Mouse (Mus musculus): ENCODE data around the gene Zp1. TPM values are rescaled to one million over a fixed set of nuclear protein-coding genes. Genes with fewer than 3 reads are reported as not detected.

Zp1 gene
- total and polyA plus RNA-seq, 3 experiments: 0.26 TPM; not detected in 2

DNA sequence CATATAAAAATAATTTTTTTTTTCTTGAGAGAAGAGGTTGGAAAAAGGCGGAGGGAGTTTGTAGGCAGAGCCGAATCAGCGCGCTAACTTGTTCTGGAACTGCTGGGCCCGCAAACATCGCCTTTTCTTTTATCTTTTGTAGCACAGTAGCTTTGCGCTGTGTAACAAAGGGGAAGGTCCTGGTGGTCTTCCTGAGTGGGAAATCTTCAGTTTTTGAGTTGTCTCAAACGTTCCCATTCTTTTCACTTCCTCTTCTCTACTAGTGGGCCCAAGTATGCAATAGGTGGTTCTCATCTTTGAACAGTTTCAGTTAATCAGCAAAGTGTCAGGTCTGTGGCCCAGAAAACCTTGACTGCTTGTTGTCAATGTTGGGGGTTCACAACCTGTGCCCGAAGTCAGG lies 29.1 kb upstream of the Zp1 start:
- no peaks in the 10 kb centered on the region for H3K9me3 ChIP-seq (replicated peaks; ENCODE audit: low read length)
- in situ Hi-C loops (cut with MboI; ENCODE audit: low pct_ligation_motif_present, low pct_unique_long_range_greater_than_20kb, low sequenced_read_pairs): no loop called here
- TF ChIP-seq BHLHE40 (IDR thresholded peaks at IDR 0.05; ENCODE audit: low read depth, low read length) (no peak), ZNF384 (IDR thresholded peaks at IDR 0.05; ENCODE audit: low read depth, low read length) (0 out of 2 replicates have a peak, but pooled peaks have one; percentile 2), EP300 (IDR thresholded peaks at IDR 0.05; ENCODE audit: low read length) (0 out of 2 replicates have a peak, but pooled peaks have one; percentile 42), IRF4 (IDR thresholded peaks at IDR 0.05; ENCODE audit: low read depth, low read length) (peak; percentile 62)
- H3K27me3 ChIP-seq (replicated peaks): peaks cover 27% of the 10 kb centered on the region
- dilution Hi-C loops (cut with MboI; ENCODE audit: extremely low pct_ligation_motif_present, extremely low pct_unique_long_range_greater_than_20kb, low sequenced_read_pairs): no loop called here
- H3K4me2 ChIP-seq (ENCODE audit: insufficient read depth, low read depth, poor library complexity, severe bottlenecking): peak overlapping the region; percentile 79
- H3K4me3 ChIP-seq (replicated peaks in 1 of 3; ENCODE audit: low read depth in 2 of 3, low read length in 2 of 3, poor library complexity in 1 of 3): peak overlapping the region; percentile 31 to 76 (median 53)
- H3K36me3 ChIP-seq (replicated peaks in 1 of 2; ENCODE audit: control insufficient read depth in 1 of 2, insufficient read depth in 1 of 2, low read length in 1 of 2): peaks cover 7 to 26% of the 10 kb centered on the region in 2 experiments
- DNase-seq (ENCODE audit: extremely low read depth): peak; percentile 26
- H3K79me2 ChIP-seq (replicated peaks; ENCODE audit: control insufficient read depth, extremely low read depth, insufficient read depth, poor library complexity, severe bottlenecking): peaks cover 31% of the 10 kb centered on the region
- H3K4me1 ChIP-seq (ENCODE audit: control insufficient read depth in 1 of 2, insufficient read depth in 2 of 2): peaks cover 15 to 36% of the 10 kb centered on the region in 2 experiments
- no peak overlapping the region for H3K27ac ChIP-seq (ENCODE audit: insufficient read depth, low read depth)
- H3K9ac ChIP-seq (ENCODE audit: insufficient read depth, low read depth): peak overlapping the region; percentile 64

DNA sequence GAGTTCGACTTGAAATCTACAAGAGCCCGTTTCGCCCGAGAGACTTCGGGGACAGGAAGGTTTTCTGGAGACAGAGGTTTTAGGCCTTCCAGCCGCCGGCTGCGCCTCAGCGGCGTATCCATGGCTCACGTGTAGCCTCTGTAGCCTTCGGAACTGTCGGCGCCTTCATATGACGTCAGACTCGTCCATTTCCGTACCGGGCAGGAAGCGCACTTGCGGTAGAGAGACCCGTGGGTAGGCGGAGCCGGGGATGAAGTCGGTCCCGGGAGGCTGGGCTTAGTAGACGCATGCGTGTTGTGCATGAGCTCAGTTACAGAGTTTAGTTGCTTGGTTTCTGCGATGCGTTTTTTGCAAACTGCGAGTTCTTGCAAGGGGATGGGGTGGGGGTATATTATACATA lies 28.7 kb upstream of the Zp1 start, which contains the start of gene Ccdc86:
Ccdc86 (minus strand) TSS at position 155 of the 400 bp plus-strand sequence.
- dilution Hi-C loops (cut with MboI; ENCODE audit: extremely low pct_ligation_motif_present, extremely low pct_unique_long_range_greater_than_20kb, low sequenced_read_pairs): no loop called here
- H3K27ac ChIP-seq (ENCODE audit: insufficient read depth, low read depth): no peak within 1 kb of the TSS
- H3K4me2 ChIP-seq (ENCODE audit: insufficient read depth, low read depth, poor library complexity, severe bottlenecking): peak within 1 kb of the TSS; percentile 95
- in situ Hi-C loops (cut with MboI; ENCODE audit: low pct_ligation_motif_present, low pct_unique_long_range_greater_than_20kb, low sequenced_read_pairs): no loop called here
- peaks cover 20 to 40% of the 10 kb centered on the region in 2 experiments for H3K4me1 ChIP-seq (ENCODE audit: control insufficient read depth in 1 of 2, insufficient read depth in 2 of 2)
- H3K79me2 ChIP-seq (replicated peaks; ENCODE audit: control insufficient read depth, extremely low read depth, insufficient read depth, poor library complexity, severe bottlenecking): peaks cover 31% of the 10 kb centered on the region
- H3K9ac ChIP-seq (ENCODE audit: insufficient read depth, low read depth): peak within 1 kb of the TSS; percentile 64
- peak; percentile 99 for DNase-seq (ENCODE audit: extremely low read depth)
- peaks cover 12 to 31% of the 10 kb centered on the region in 2 experiments for H3K36me3 ChIP-seq (replicated peaks in 1 of 2; ENCODE audit: control insufficient read depth in 1 of 2, insufficient read depth in 1 of 2, low read length in 1 of 2)
- peaks cover 25% of the 10 kb centered on the region for H3K27me3 ChIP-seq (replicated peaks)
- H3K4me3 ChIP-seq (replicated peaks in 1 of 3; ENCODE audit: low read depth in 2 of 3, low read length in 2 of 3, poor library complexity in 1 of 3): peak within 1 kb of the TSS; percentile 76 to 91 (median 85)
- H3K9me3 ChIP-seq (replicated peaks; ENCODE audit: low read length): no peaks in the 10 kb centered on the region
- TF ChIP-seq MAFK (IDR thresholded peaks at IDR 0.05; ENCODE audit: insufficient replicate concordance, low read length): 0 out of 2 replicates have a peak, but pooled peaks have one; percentile 15
- TF ChIP-seq USF1 (IDR thresholded peaks at IDR 0.05; ENCODE audit: low read depth, low read length): peak; percentile 48; the same call in 1 of the 2 replicates
- TF ChIP-seq SMC3 (IDR thresholded peaks at IDR 0.05; ENCODE audit: low read depth, low read length): no peak
- TF ChIP-seq MAZ (IDR thresholded peaks at IDR 0.05; ENCODE audit: low read depth, low read length): no peak
- TF ChIP-seq POLR2AphosphoS2 (IDR thresholded peaks at IDR 0.05; ENCODE audit: low read depth, low read length): no peak
- TF ChIP-seq MEF2A (IDR thresholded peaks at IDR 0.05; ENCODE audit: borderline replicate concordance, low read depth, low read length): no peak
- peak; percentile 96 for TF ChIP-seq BHLHE40 (IDR thresholded peaks at IDR 0.05; ENCODE audit: low read depth, low read length)
- TF ChIP-seq RAD21 (IDR thresholded peaks at IDR 0.05; ENCODE audit: low read depth, low read length): no peak
- 0 out of 2 replicates have a peak, but pooled peaks have one; percentile 43 for TF ChIP-seq JUND (conservative IDR thresholded peaks at IDR 0.05; ENCODE audit: low read depth, low read length)
- peak; percentile 62; the same call in 1 of the 2 replicates for TF ChIP-seq ZNF384 (IDR thresholded peaks at IDR 0.05; ENCODE audit: low read depth, low read length)
- no peak for TF ChIP-seq ZC3H11A (IDR thresholded peaks at IDR 0.05; ENCODE audit: low read depth, low read length)
- TF ChIP-seq NRF1 (IDR thresholded peaks at IDR 0.05; ENCODE audit: low read depth, low read length): peak; percentile 87
- TF ChIP-seq ELF1 (IDR thresholded peaks at IDR 0.05; ENCODE audit: low read depth, low read length): peak; percentile 95
- peak; percentile 91 for TF ChIP-seq NELFE (IDR thresholded peaks at IDR 0.05; ENCODE audit: low read depth, low read length)
- TF ChIP-seq KAT2A (IDR thresholded peaks at IDR 0.05; ENCODE audit: insufficient replicate concordance, low read length): peak; percentile 85; the same call in 1 of the 2 replicates
- TF ChIP-seq PAX5 (IDR thresholded peaks at IDR 0.05; ENCODE audit: low read length): no peak
- peak; percentile 37 for TF ChIP-seq ETS1 (conservative IDR thresholded peaks at IDR 0.05; ENCODE audit: low read depth, low read length)
- no peak for TF ChIP-seq ZKSCAN1 (IDR thresholded peaks at IDR 0.05; ENCODE audit: borderline replicate concordance, low read depth, low read length)
- TF ChIP-seq E2F4 (IDR thresholded peaks at IDR 0.05; ENCODE audit: insufficient replicate concordance, low read depth, low read length): no peak
- no peak; the same call in none of the 2 replicates for TF ChIP-seq ZMIZ1 (IDR thresholded peaks at IDR 0.05; ENCODE audit: low read depth, low read length)
- peak; percentile 97 for TF ChIP-seq MYC (IDR thresholded peaks at IDR 0.05; ENCODE audit: low read depth, low read length)
- TF ChIP-seq TCF12 (IDR thresholded peaks at IDR 0.05; ENCODE audit: low read depth, low read length): peak; percentile 48; the same call in 1 of the 2 replicates
- peak; percentile 52; the same call in 1 of the 2 replicates for TF ChIP-seq IRF4 (IDR thresholded peaks at IDR 0.05; ENCODE audit: low read depth, low read length)
- TF ChIP-seq CTCF (conservative IDR thresholded peaks at IDR 0.05 in 1 of 2, IDR thresholded peaks at IDR 0.05 in 1 of 2; ENCODE audit: low read depth in 2 of 2, low read length in 2 of 2): no peak
- TF ChIP-seq JUN (IDR thresholded peaks at IDR 0.05; ENCODE audit: insufficient read depth, low read depth, low read length): no peak; the same call in 1 of the 2 replicates
- no peak for TF ChIP-seq UBTF (IDR thresholded peaks at IDR 0.05; ENCODE audit: low read depth, low read length)
- peak; percentile 59 for TF ChIP-seq TBP (conservative IDR thresholded peaks at IDR 0.05; ENCODE audit: low read depth, low read length)
- TF ChIP-seq MXI1 (IDR thresholded peaks at IDR 0.05; ENCODE audit: low read depth, low read length): peak; percentile 100
- TF ChIP-seq MAX (IDR thresholded peaks at IDR 0.05; ENCODE audit: low read length): peak; percentile 96
- peak; percentile 31; the same call in 1 of the 2 replicates for TF ChIP-seq USF2 (conservative IDR thresholded peaks at IDR 0.05; ENCODE audit: low read depth, low read length)
- no peak for TF ChIP-seq EP300 (IDR thresholded peaks at IDR 0.05; ENCODE audit: low read length)
